23 mouse cellular contexts compared by ENCODE assay signal in genomic region chr3:135409219-135409618, GRCm38 (mm10). TPM values are rescaled to one million over a fixed set of nuclear protein-coding genes. Genes with fewer than 3 reads are reported as not detected.
DNase-seq lines count a peak whose midpoint lies in the region; ATAC-seq and TF ChIP-seq lines count a peak whose summit lies in the region.
"Had no signal": no experiment of that assay in that cellular context is flagged by ENCODE, and none has a peak within 500 bp of the region (broad histone marks: within the 10 kb centered on the region; RNA-seq: fewer than 3 reads in every experiment).

No protein-coding gene starts in this region.

- peak; percentile 46 for TF ChIP-seq CTCF in heart, adult 2 months (IDR thresholded peaks at IDR 0.05)
- peak; percentile 25 for TF ChIP-seq CTCF in left cerebral cortex, adult 2 months (IDR thresholded peaks at IDR 0.05)
- peak in 1 of 2 experiments; percentile 56; a peak in 2 of 4 replicates for TF ChIP-seq CTCF in CH12.LX (conservative IDR thresholded peaks at IDR 0.05 in 1 of 2, IDR thresholded peaks at IDR 0.05 in 1 of 2; ENCODE audit: low read depth in 2 of 2, low read length in 2 of 2)

- H3K9me3 ChIP-seq in CH12.LX (replicated peaks; ENCODE audit: low read length) (peaks cover 9% of the 10 kb centered on the region), ES-E14 (ENCODE audit: control insufficient read depth, insufficient read depth, low read depth, low read length) (no peaks in the 10 kb centered on the region)
- H3K9me3 ChIP-seq: heart, embryonic 10.5 days; limb, embryonic 15.5 days; neural tube, embryonic 15.5 days had no signal

- ATAC-seq in cerebellum, adult (ENCODE audit: insufficient number of reproducible peaks, low FRiP score, low TSS enrichment) = no peak
- ATAC-seq: CD4-positive, CD25-positive, alpha-beta regulatory T cell, adult 4 months; hindbrain, embryonic 16.5 days; midbrain, embryonic 16.5 days had no signal

- TF ChIP-seq RAD21 in CH12.LX (IDR thresholded peaks at IDR 0.05; ENCODE audit: low read depth, low read length) = peak; percentile 33

- in situ Hi-C loops in CH12.LX (cut with MboI; ENCODE audit: low pct_ligation_motif_present, low pct_unique_long_range_greater_than_20kb, low sequenced_read_pairs) (no loop called here), ES-E14 (cut with MboI; ENCODE audit: low sequenced_read_pairs in 2 of 2, unreplicated experiment in 2 of 2) (loop anchor here (10.0 kb wide), 1 partner anchor 326 kb away; no protein-coding TSS in a partner anchor)

- H3K79me2 ChIP-seq in heart, adult 2 months (replicated peaks; ENCODE audit: control insufficient read depth, insufficient read depth, low read length) = 0 out of 2 replicates have a peak, but pooled peaks cover 3% of the 10 kb centered on the region
- H3K79me2 ChIP-seq in CH12.LX (replicated peaks; ENCODE audit: control insufficient read depth, extremely low read depth, insufficient read depth, poor library complexity, severe bottlenecking) = peaks cover 30% of the 10 kb centered on the region

- no peak for DNase-seq in heart, adult 2 months
- DNase-seq in heart, postnatal 4 days = no peak
- DNase-seq in left cerebral cortex, adult 2 months (ENCODE audit: extremely low spot score in 1 of 2, low spot score in 2 of 2) = no peak
- DNase-seq in left cerebral cortex, postnatal 10 days (ENCODE audit: extremely low spot score in 1 of 2, low spot score in 2 of 2) = no peak
- DNase-seq in CH12.LX (ENCODE audit: extremely low read depth) = no peak
- no peak for DNase-seq in ES-E14 (ENCODE audit: low read depth, low spot score)
- DNase-seq in cerebellum, postnatal 36 days = no peak
- DNase-seq: adrenal gland, postnatal 36 days; cerebellum, adult 11-12 months; cerebellum, postnatal 10 days; kidney, adult 11 months; kidney, postnatal 14 days; left cerebral cortex, postnatal 4 days; lung, adult 18-20 months; lung, postnatal 36 days had no signal

- peaks cover 5% of the 10 kb centered on the region for H3K4me1 ChIP-seq in heart, adult 2 months (ENCODE audit: control insufficient read depth, insufficient read depth, low read length)
- H3K4me1 ChIP-seq in CH12.LX (ENCODE audit: control insufficient read depth in 1 of 2, insufficient read depth in 2 of 2) = peaks cover 0 to 14% of the 10 kb centered on the region in 2 experiments; a peak in 1 of 4 replicates
- H3K4me1 ChIP-seq in ES-E14 (ENCODE audit: control insufficient read depth in 2 of 2, insufficient read depth in 2 of 2, low read length in 2 of 2, poor library complexity in 1 of 2) = peaks cover 2 to 4% of the 10 kb centered on the region in 2 experiments; a peak in 2 of 4 replicates
- H3K4me1 ChIP-seq: neural tube, embryonic 15.5 days had no signal

- H3K36me3 ChIP-seq in heart, adult 2 months (ENCODE audit: control insufficient read depth, insufficient read depth, low read length) = peaks cover 9% of the 10 kb centered on the region; the same call in 1 of the 2 replicates
- H3K36me3 ChIP-seq in CH12.LX (replicated peaks in 1 of 2; ENCODE audit: control insufficient read depth in 1 of 2, insufficient read depth in 1 of 2, low read length in 1 of 2) (peaks cover 34 to 82% of the 10 kb centered on the region in 2 experiments), ES-E14 (ENCODE audit: control insufficient read depth, insufficient read depth, low read length, poor library complexity, severe bottlenecking) (peaks cover 2% of the 10 kb centered on the region; the same call in 1 of the 2 replicates)

- dilution Hi-C loops in CH12.LX (cut with MboI; ENCODE audit: extremely low pct_ligation_motif_present, extremely low pct_unique_long_range_greater_than_20kb, low sequenced_read_pairs) = no loop called here

- no peak overlapping the region for H3K27ac ChIP-seq in heart, adult 2 months
- no peak overlapping the region for H3K27ac ChIP-seq in left cerebral cortex, adult 2 months
- H3K27ac ChIP-seq in CH12.LX (ENCODE audit: insufficient read depth, low read depth) (no peak overlapping the region), ES-E14 (ENCODE audit: insufficient read depth, low read depth, low read length, poor library complexity, severe bottlenecking) (no peak overlapping the region)
- H3K27ac ChIP-seq: heart, embryonic 10.5 days; limb, embryonic 15.5 days; neural tube, embryonic 15.5 days had no signal

- 99% methylated on average over 5 of the region's 5 CpGs for WGBS in heart, adult 2 months

- H3K9ac ChIP-seq in heart, adult 2 months (ENCODE audit: low read depth, low read length) = no peak overlapping the region
- H3K9ac ChIP-seq in CH12.LX (ENCODE audit: insufficient read depth, low read depth) (no peak overlapping the region), ES-E14 (ENCODE audit: insufficient read depth, low read depth, low read length, poor library complexity, severe bottlenecking) (no peak overlapping the region)
- H3K9ac ChIP-seq: limb, embryonic 15.5 days; neural tube, embryonic 15.5 days had no signal

- no peak overlapping the region for H3K4me3 ChIP-seq in heart, adult 2 months
- no peak overlapping the region for H3K4me3 ChIP-seq in left cerebral cortex, adult 2 months
- no peak overlapping the region for H3K4me3 ChIP-seq in CH12.LX (replicated peaks in 1 of 3; ENCODE audit: low read depth in 2 of 3, low read length in 2 of 3, poor library complexity in 1 of 3)
- no peak overlapping the region for H3K4me3 ChIP-seq in ES-E14 (ENCODE audit: insufficient read depth in 1 of 2, low read depth in 1 of 2, low read length in 2 of 2, poor library complexity in 1 of 2, severe bottlenecking in 1 of 2)
- H3K4me3 ChIP-seq: heart, embryonic 10.5 days; limb, embryonic 15.5 days; megakaryocyte, embryonic 14.5 days; neural tube, embryonic 15.5 days had no signal

- H3K27me3 ChIP-seq in heart, adult 2 months (ENCODE audit: control insufficient read depth, insufficient read depth, low read length) = no peaks in the 10 kb centered on the region
- no peaks in the 10 kb centered on the region for H3K27me3 ChIP-seq in CH12.LX (replicated peaks)
- H3K27me3 ChIP-seq: limb, embryonic 15.5 days; megakaryocyte, embryonic 14.5 days; neural tube, embryonic 15.5 days had no signal

- no peak for TF ChIP-seq EP300 in heart, adult 2 months (IDR thresholded peaks at IDR 0.05; ENCODE audit: insufficient read depth, low read depth, low read length)
- no peak for TF ChIP-seq EP300 in CH12.LX (IDR thresholded peaks at IDR 0.05; ENCODE audit: low read length)

- H3K4me2 ChIP-seq in CH12.LX (ENCODE audit: insufficient read depth, low read depth, poor library complexity, severe bottlenecking) = no peak overlapping the region
- H3K4me2 ChIP-seq: limb, embryonic 15.5 days; neural tube, embryonic 15.5 days had no signal

- intact Hi-C loops in heart, adult 2 months (cut with DNase I) = no loop called here
- intact Hi-C loops in left cerebral cortex, adult 2 months (cut with DNase I) = no loop called here
- intact Hi-C loops in left cerebral cortex, postnatal 10 days (cut with DNase I) = no loop called here

- TF ChIP-seq POLR2A in heart, adult 2 months (IDR thresholded peaks at IDR 0.05; ENCODE audit: insufficient read depth, low read depth, low read length) = no peak
- TF ChIP-seq POLR2A in CH12.LX (IDR thresholded peaks at IDR 0.05; ENCODE audit: low read depth, low read length) = no peak

TF ChIP-seq in CH12.LX, 34 proteins besides CTCF, POLR2A, EP300 and RAD21:
- TF ChIP-seq NRF1 (IDR thresholded peaks at IDR 0.05; ENCODE audit: low read depth, low read length) = no peak
- peak; percentile 39 for TF ChIP-seq SMC3 (IDR thresholded peaks at IDR 0.05; ENCODE audit: low read depth, low read length)
- TF ChIP-seq RCOR1 (conservative IDR thresholded peaks at IDR 0.05; ENCODE audit: low read depth, low read length) = no peak
- TF ChIP-seq MYC (IDR thresholded peaks at IDR 0.05; ENCODE audit: low read depth, low read length) = 0 out of 2 replicates have a peak, but pooled peaks have one; percentile 28
TF ChIP-seq in CH12.LX: peak in this region for 2.

TF ChIP-seq in ES-E14, 5 proteins besides CTCF, POLR2A, EP300 and RAD21:
- TF ChIP-seq ZC3H11A (IDR thresholded peaks at IDR 0.05; ENCODE audit: borderline replicate concordance, low read depth, low read length) (0 out of 2 replicates have a peak, but pooled peaks have one; percentile 15), CHD2 (IDR thresholded peaks at IDR 0.05; ENCODE audit: low read depth, low read length) (no peak)

RNA-seq across cellular contexts. Expression of gene Cisd2, which starts 14.5 kb away (rescaled TPM):
- total RNA-seq in heart, adult 2 months (2021) = 10 to 100 TPM; 47.1 to 55.0 TPM
- 20.6 and 31.4 TPM in 2 replicates for polyA plus RNA-seq in heart, adult 2 months (2012; rRNA removed)
- 10 to 100 TPM; 35.6 to 38.2 TPM for total RNA-seq in heart, postnatal 4 days (2021)
- total RNA-seq in left cerebral cortex, adult 2 months (2021) = 10 to 100 TPM; 38.7 to 39.3 TPM
- 10 to 100 TPM; 35.5 to 39.5 TPM for total RNA-seq in left cerebral cortex, postnatal 10 days (2021)
- total RNA-seq in CH12.LX (2012; rRNA removed) (36.4 and 39.4 TPM in 2 replicates), CH12.LX (2014; rRNA removed) (62.0 and 70.8 TPM in 2 replicates), ES-E14 (2012; rRNA removed) (17.4 and 21.6 TPM in 2 replicates)
- polyA plus RNA-seq in CH12.LX (2012; ENCODE audit: insufficient read length, low read depth) = 58.2 and 65.5 TPM in 2 replicates

RNA-seq across cellular contexts. Expression of gene Ube2d3, which starts 28.7 kb away (rescaled TPM):
- total RNA-seq in heart, adult 2 months (2021) = 100 to 1,000 TPM; 357 to 416 TPM
- polyA plus RNA-seq in heart, adult 2 months (2012; rRNA removed) = 285 and 532 TPM in 2 replicates
- total RNA-seq in heart, postnatal 4 days (2021) = 100 to 1,000 TPM; 389 to 397 TPM
- 100 to 1,000 TPM; 225 to 229 TPM for total RNA-seq in left cerebral cortex, adult 2 months (2021)
- 100 to 1,000 TPM; 258 to 268 TPM for total RNA-seq in left cerebral cortex, postnatal 10 days (2021)
- total RNA-seq in CH12.LX (2012; rRNA removed) (590 and 839 TPM in 2 replicates), CH12.LX (2014; rRNA removed) (1,791 and 1,803 TPM in 2 replicates), ES-E14 (2012; rRNA removed) (298 and 321 TPM in 2 replicates)
- 1,178 and 1,222 TPM in 2 replicates for polyA plus RNA-seq in CH12.LX (2012; ENCODE audit: insufficient read length, low read depth)
